Mouse (Mus musculus) lung, embryonic 14.5 days (tissue): ENCODE results near the gene Atxn1. TPM values are rescaled to one million over a fixed set of nuclear protein-coding genes. Genes with fewer than 3 reads are reported as not detected.

Experiments used
- ATAC-seq: fragments of 200-750 bp; cut with Nextera tagmentation; 2 replicates; pipeline ENCODE4 v1.8.0; 2017; ENCODE audit warnings: mild to moderate bottlenecking, moderate TSS enrichment, moderate library complexity; ENCODE audit not compliant: insufficient read depth
- DNase-seq: peaks from one replicate; pipeline ENCODE4 v3.0.0-alpha.2; 2015
- H3K27ac ChIP-seq: fragments of 300-500 bp; sonication (generic); 2 replicates; pipeline ENCODE4 v1.5.1; 2014; ENCODE audit warnings: low read depth, mild to moderate bottlenecking, moderate library complexity
- H3K27me3 ChIP-seq: fragments of 300-500 bp; sonication (generic); 2 replicates; pipeline ENCODE4 v1.6.1; 2014; ENCODE audit warnings: low read length, control low read depth; ENCODE audit not compliant: insufficient read depth
- H3K36me3 ChIP-seq: fragments of 300-500 bp; sonication (generic); 2 replicates; pipeline ENCODE4 v1.6.1; 2014; ENCODE audit warnings: control low read depth; ENCODE audit not compliant: insufficient read depth
- H3K4me1 ChIP-seq: fragments of 300-500 bp; sonication (generic); 2 replicates; pipeline ENCODE4 v1.6.1; 2014; ENCODE audit warnings: antibody characterized with exemption, control low read depth; ENCODE audit not compliant: insufficient read depth
- H3K4me2 ChIP-seq: fragments of 300-500 bp; sonication (generic); 2 replicates; pipeline ENCODE4 v1.6.1; 2014; ENCODE audit warnings: mild to moderate bottlenecking
- H3K4me3 ChIP-seq: fragments of 300-500 bp; sonication (generic); 2 replicates; pipeline ENCODE4 v1.5.1; 2014; ENCODE audit warnings: low read depth, low read length
- H3K9ac ChIP-seq: fragments of 300-500 bp; sonication (generic); 2 replicates; pipeline ENCODE4 v1.6.1; 2014
- H3K9me3 ChIP-seq: fragments of 300-500 bp; sonication (generic); 2 replicates; pipeline ENCODE4 v1.6.1; 2016; ENCODE audit warnings: low read depth, low read length, control low read depth
- CTCF ChIP-seq: IDR thresholded peaks from 2 replicates; pipeline ENCODE4 v1.5.1; 2016; ENCODE audit warnings: antibody characterized with exemption, low read depth
- WGBS: fragments of 180-500 bp; shearing (Covaris S2); extraction: QIAGEN DNeasy Blood & Tissue Kit; methylation state at CpG from one replicate; pipeline ENCODE4 v1.1.7; 2014; 5-methylcytosine and 5-hydroxymethylcytosine counted together
- polyA plus RNA-seq: library from polyadenylated mRNA; unstranded; fragments of >200 nt; fragmentation: Nextera tagmentation; extraction: Ambion mirVana; gene quantifications from 2 replicates; pipeline ENCODE4 v1.2.1, GENCODE M21; 2014

Atxn1 gene
- polyA plus RNA-seq, 1 experiment from 2014 or later, result 3.9 TPM

GRCm38 (mm10) chr13:45854531-45854930 lies 110.3 kb downstream of the Atxn1 start:
- H3K4me3 ChIP-seq, result no peak overlapping the region
- H3K27ac ChIP-seq, result no peak overlapping the region
- no peak for DNase-seq
- H3K9me3 ChIP-seq, result no peaks in the 10 kb centered on the region
- H3K4me2 ChIP-seq, result no peak overlapping the region
- no peaks in the 10 kb centered on the region for H3K4me1 ChIP-seq
- WGBS, result 76% methylated on average over 5 of the region's 5 CpGs
- TF ChIP-seq CTCF, result no peak
- H3K36me3 ChIP-seq, result no peaks in the 10 kb centered on the region
- no peak overlapping the region for H3K9ac ChIP-seq
- ATAC-seq, result no peak
- H3K27me3 ChIP-seq, result no peaks in the 10 kb centered on the region

DNA sequence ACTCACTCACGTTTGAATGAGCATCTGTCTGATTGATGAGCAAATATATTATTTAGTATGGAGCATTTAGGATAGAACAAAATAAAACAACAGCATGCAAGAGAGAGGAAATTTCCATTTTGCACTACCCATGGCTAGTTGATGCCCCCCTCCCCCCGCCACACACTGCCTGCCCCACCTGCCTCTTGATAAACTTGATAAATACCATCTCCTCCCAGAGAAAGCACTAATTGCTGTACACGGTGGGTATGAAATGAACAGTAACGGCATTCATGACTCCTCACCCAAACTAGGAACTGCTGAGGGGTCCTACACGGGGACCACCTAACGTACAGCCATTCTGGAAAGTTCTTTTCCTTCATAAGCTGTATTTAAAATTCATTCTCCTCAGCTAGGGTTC lies 111.1 kb downstream of the Atxn1 start:
- no peak overlapping the region for H3K9ac ChIP-seq
- no peak overlapping the region for H3K4me2 ChIP-seq
- TF ChIP-seq CTCF, result no peak
- H3K4me3 ChIP-seq, result no peak overlapping the region
- no peaks in the 10 kb centered on the region for H3K4me1 ChIP-seq
- no peaks in the 10 kb centered on the region for H3K36me3 ChIP-seq
- DNase-seq (no peak), ATAC-seq (no peak)
- H3K9me3 ChIP-seq, result no peaks in the 10 kb centered on the region
- H3K27me3 ChIP-seq, result no peaks in the 10 kb centered on the region
- H3K27ac ChIP-seq, result no peak overlapping the region
- 74% methylated on average over 6 of the region's 6 CpGs for WGBS

DNA sequence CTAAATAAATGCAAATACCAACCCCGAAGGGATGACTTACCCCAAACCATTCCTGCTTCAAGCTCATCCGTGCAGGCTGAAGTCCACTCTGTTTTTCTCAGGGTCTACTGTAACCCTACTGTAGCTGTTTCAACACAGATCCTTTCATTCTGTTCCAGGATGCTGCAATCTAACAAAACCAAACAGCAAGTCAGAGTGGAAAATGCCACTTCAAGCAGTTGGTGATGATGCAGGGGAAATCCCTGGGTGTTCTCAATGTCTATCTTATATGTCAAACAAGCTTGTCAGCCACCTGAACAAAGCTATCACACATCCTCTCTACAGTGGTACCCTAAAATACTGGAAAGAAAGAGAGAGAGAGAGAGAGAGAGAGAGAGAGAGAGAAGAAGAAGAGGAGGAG lies 112.5 kb downstream of the Atxn1 start:
- Histone ChIP-seq H3K4me1 (no peaks in the 10 kb centered on the region), H3K27me3 (no peaks in the 10 kb centered on the region), H3K4me3 (no peak overlapping the region), H3K27ac (no peak overlapping the region), H3K9ac (no peak overlapping the region), H3K36me3 (no peaks in the 10 kb centered on the region), H3K4me2 (no peak overlapping the region), H3K9me3 (no peaks in the 10 kb centered on the region)
- WGBS, result 69% methylated on average over 2 of the region's 2 CpGs
- ATAC-seq (no peak), DNase-seq (no peak)
- TF ChIP-seq CTCF, result no peak

DNA sequence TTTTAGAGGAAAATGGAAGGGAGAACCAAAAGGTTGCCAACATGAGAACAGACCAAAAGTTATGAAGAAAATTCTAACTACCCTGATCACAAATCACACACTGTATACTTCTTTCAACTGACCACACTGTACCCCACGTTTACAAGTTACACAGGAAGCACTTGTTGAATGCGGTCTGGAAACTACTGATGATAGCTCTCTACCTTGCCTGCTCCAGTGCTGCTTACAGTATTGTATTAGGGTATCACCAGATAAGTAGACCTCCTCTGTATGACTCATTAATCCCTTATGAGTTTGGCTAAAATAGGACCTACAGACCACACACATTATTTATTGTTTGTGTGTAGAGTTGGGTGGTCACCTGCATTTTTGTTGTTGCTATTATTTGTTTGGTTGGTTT lies 113.1 kb downstream of the Atxn1 start:
- DNase-seq (no peak), ATAC-seq (no peak)
- no peak overlapping the region for H3K27ac ChIP-seq
- no peaks in the 10 kb centered on the region for H3K36me3 ChIP-seq
- no peak overlapping the region for H3K4me2 ChIP-seq
- H3K4me1 ChIP-seq, result no peaks in the 10 kb centered on the region
- no peaks in the 10 kb centered on the region for H3K27me3 ChIP-seq
- TF ChIP-seq CTCF, result no peak
- no peak overlapping the region for H3K9ac ChIP-seq
- H3K9me3 ChIP-seq, result no peaks in the 10 kb centered on the region
- WGBS, result 72% methylated on average over 2 of the region's 2 CpGs
- no peak overlapping the region for H3K4me3 ChIP-seq

DNA sequence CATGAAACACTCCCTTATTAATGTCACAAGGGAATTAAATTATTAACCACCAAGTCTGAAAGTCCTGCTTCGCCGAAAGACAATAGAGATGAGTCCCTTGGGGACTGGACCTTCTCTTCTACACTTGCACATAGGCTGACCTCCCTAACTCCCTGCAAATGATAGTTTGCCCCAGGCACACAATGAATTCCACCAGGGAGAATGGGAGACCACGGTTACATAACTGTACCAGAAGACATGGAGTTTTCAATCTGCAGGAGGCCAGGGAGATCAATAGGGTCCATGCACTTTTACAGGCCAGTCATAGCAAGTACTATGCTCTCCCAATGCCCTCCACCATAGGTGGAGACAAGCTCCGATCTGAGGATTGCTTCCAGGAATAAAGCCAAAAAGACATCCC lies 113.7 kb downstream of the Atxn1 start:
- no peaks in the 10 kb centered on the region for H3K36me3 ChIP-seq
- H3K4me3 ChIP-seq, result no peak overlapping the region
- no peaks in the 10 kb centered on the region for H3K9me3 ChIP-seq
- no peak for DNase-seq
- no peaks in the 10 kb centered on the region for H3K4me1 ChIP-seq
- H3K27ac ChIP-seq, result no peak overlapping the region
- TF ChIP-seq CTCF, result no peak
- 80% methylated on average over 4 of the region's 4 CpGs for WGBS
- ATAC-seq, result no peak
- H3K9ac ChIP-seq, result no peak overlapping the region
- H3K27me3 ChIP-seq, result no peaks in the 10 kb centered on the region
- H3K4me2 ChIP-seq, result no peak overlapping the region

DNA sequence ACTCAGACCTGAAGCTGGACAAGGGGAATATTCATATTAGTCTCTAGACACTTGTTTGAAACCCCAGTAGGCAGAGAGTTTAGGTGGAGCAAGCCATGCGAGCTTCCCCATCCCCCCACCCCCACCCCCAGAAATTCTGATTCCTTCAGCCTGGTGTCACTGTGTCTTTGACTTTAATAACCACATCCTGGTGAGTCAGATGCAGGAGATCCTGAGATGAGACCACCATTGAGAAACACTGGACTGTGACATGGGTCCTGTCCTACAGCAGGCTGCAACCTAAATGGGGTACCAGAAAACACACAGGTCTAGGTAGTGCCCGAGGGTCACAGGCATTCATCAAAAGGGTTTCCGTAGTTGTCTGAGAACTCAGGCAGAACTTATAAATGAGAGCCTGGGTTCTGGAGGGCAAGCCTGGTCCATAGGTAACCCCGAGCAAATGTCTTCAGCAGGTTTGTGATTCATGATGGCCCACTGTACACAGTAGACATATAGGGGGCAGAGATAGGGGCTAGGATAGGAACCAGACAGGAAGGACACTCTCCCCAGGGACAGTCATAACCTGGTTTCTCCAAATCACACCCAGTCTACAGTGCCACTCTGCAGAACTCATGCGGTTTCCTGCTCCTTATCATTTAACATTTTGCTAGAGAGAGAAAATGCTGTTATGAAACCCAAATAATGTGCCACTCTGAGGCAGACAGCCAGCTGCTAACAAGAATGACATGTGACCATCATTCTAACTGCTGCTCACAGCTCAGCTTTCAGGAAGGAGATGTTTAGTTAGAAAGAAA lies 114.4 kb downstream of the Atxn1 start:
- Histone ChIP-seq H3K27ac (no peak overlapping the region), H3K4me3 (no peak overlapping the region), H3K4me2 (no peak overlapping the region), H3K27me3 (no peaks in the 10 kb centered on the region), H3K36me3 (no peaks in the 10 kb centered on the region), H3K9me3 (no peaks in the 10 kb centered on the region), H3K9ac (no peak overlapping the region), H3K4me1 (no peaks in the 10 kb centered on the region)
- ATAC-seq, result no peak
- TF ChIP-seq CTCF, result no peak
- WGBS, result 87% methylated on average over 5 of the region's 5 CpGs
- DNase-seq, result no peak

GRCm38 (mm10) chr13:45849145-45850023 lies 115.4 kb downstream of the Atxn1 start:
- H3K9me3 ChIP-seq, result no peaks in the 10 kb centered on the region
- no peak overlapping the region for H3K4me2 ChIP-seq
- H3K4me1 ChIP-seq, result no peaks in the 10 kb centered on the region
- no peak overlapping the region for H3K4me3 ChIP-seq
- no peak overlapping the region for H3K9ac ChIP-seq
- no peaks in the 10 kb centered on the region for H3K36me3 ChIP-seq
- WGBS, result 84% methylated on average over 7 of the region's 7 CpGs
- no peak for TF ChIP-seq CTCF
- DNase-seq (no peak), ATAC-seq (no peak)
- H3K27ac ChIP-seq, result no peak overlapping the region
- H3K27me3 ChIP-seq, result no peaks in the 10 kb centered on the region
